Mouse (Mus musculus) T-helper 2 cell (primary cell): ENCODE data around the gene Slf2.

Experiments used
- in situ Hi-C: fragments of 300-600 bp; cut with MboI, MseI; formaldehyde crosslinking; loops from one replicate; pipeline ENCODE4 v1.15.1; 2025; ENCODE audit warnings: high pct_unique_total_duplicates

The Slf2 gene

DNA sequence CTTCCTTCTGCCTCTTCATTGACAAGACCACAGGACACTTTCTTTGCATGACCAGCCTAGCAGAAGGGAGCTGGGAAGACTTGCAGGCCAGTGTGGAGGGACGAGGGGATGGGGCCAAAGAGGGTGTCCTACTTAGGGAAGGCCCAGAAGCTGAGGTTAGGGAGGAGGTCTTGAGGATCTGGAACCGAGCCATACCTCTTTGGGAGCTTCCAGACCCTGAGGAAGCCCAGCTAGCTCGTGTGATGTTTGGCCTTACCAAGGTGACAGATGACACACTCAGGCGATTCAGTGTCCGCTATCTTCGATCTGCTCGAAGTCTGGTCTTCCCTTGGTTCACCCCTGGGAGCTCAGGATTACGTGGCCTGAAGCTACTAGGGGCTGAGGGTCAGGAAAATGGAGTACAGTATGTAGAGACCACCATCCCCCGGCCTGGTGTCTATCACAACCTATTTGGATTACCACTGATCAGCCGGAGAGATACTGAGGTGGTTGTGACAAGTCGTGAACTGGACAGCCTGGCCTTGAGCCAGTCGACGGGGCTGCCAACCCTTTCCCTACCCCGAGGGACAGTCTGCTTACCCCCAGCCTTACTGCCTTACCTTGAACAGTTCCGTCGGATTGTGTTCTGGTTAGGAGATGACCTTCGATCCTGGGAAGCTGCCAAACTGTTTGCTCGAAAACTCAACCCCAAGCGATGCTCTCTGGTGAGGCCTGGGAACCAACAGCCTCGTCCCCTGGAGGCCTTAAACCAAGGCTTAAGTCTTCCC is 76.7 kb downstream of the Slf2 start:
- in situ Hi-C loops: no loop called here

DNA sequence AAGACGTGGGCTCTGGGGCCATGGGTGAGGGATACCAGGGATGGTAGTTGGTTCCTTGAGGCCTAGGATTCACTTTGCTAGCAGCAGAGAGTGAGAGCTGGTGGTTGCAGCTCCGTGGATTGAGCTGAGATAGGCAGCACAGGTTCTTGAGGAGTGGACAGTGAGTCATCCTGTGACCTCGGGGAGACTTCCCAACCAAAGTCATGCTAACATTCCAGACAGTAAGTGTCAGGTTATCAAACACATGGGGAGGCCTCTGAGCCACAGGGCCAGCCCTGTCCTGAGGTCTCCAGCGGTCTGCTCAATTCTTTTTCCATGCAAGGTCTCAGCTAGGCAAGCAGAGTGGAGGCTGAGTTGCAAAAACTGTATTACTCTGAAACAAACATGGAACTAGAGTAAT is 79.7 kb downstream of the Slf2 start:
- in situ Hi-C loops: no loop called here

DNA sequence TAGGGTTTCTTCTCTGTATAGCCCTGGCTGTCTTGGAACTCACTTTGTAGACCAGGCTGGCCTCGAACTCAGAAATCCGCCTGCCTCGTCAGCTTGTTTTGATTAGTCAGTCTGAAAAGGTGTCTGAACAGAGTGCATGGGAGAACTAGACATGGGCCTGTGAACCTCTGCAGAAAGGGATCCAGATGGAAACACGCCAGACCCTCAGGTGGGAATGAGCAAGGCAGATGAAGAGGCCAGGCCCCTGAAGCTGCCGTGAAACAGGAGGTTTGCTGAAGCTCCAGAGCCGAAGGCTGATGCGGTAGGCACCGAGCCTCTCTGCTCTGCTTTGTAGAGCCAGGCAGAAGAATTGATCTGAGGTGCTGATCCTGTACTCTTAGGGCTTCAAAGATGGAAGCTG is 81.3 kb downstream of the Slf2 start:
- in situ Hi-C loops: no loop called here

DNA sequence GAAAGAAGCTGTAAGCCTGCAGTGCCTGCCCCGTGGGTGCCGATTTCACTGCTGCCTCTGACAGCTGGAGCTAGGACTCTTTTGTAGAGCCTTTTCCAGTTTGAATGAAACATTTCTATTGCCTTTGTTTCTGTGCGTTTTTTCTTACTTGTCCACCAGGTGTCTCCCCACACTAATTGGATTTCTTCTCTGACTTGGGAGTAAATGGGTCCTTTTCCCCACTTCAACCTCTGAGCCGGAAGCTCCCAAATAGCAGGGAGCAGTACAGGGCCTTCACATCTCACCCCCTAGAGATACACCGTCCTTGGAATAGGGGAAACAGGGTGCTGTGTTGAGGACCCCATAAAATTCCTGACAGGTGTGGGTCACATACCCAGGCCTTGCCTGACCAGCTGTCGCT is 81.7 kb downstream of the Slf2 start:
- in situ Hi-C loops: no loop called here

DNA sequence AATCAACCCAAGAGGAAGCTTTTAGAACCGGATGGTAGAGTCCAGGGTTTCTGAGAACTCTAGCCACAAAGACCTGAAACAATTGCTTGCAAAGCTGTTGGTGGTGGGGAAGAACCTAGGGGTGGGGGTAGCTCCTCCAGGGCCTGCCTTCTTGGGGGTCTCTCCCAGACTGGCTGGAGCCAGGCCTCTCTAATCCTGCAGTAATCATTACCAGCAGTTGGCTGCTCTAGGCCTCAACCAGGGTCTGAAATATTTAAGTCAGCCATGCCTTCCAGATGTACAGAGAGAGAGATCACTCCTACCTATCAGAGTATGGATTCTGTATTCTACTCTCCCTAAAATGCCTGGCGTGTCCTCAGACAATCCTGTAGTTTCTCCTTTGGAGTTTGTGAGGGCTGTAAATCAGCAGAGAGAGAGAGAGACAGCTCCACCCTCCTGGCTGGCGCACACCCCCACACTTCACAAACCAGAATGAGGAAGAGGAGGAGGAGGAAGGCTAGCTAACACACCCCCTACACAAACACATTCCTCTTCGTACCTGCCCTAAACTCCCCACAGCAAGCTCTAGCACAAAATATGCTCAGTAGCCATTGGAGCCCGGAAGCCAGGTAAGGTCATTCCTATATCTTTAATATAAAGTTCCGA is 82.8 kb downstream of the Slf2 start:
- in situ Hi-C loops: no loop called here

DNA sequence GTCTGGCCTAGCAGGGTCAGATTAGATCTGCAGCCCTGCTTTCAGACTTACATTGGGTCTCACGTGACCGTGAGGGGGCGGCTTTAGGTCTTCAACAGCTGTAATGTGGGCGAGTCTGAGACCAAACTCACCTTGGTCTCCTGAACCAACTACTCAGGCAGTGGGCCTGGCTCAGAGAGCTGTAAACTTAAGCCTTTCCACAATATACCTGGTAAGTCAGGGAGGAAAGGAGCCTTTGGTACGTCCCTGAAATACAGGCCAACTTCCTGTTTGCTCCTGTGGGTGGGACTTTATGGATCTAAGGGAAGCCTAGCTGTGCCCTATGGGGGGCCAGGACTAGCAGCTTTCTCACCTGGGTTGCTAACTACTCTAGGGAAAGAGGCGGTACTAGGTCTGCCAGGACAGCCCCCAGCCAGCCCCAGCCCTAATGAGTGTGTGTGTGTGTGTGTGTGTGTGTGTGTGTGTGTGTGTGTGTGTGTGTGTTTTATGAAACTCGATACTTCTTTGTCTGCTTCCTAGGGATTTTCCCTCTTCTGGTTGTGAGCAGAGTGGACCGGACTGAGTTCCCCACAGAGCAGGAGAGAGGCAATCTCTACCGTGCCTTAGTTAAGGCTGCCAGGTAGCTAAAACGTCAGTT is 83.5 kb downstream of the Slf2 start, which contains the start of gene Lzts2:
TSS of gene Lzts2 (plus strand) at position 80 of the 637 bp plus-strand sequence.
- in situ Hi-C loops: no loop called here

DNA sequence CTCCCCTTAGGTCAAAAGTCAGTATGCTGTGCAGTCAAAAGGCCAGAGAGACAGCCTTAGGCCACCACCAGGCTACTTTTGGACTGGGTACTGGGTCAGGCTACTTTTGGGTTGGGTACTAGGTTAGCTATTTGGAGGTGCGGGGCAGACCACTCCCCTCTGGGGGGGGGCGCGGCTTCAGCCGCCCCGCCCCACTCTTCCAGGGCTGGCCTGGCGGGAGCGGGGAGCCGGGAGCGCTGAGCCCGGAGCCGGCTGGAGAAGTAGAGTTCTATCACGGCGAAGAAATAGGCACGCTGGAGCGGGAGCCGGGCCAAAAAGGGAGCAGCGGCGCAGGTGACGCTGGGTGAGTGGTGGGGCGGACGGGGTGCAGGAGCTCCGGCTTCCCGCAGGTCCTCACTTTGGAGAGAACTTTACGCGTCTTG is 84.0 kb downstream of the Slf2 start:
- in situ Hi-C loops: no loop called here

DNA sequence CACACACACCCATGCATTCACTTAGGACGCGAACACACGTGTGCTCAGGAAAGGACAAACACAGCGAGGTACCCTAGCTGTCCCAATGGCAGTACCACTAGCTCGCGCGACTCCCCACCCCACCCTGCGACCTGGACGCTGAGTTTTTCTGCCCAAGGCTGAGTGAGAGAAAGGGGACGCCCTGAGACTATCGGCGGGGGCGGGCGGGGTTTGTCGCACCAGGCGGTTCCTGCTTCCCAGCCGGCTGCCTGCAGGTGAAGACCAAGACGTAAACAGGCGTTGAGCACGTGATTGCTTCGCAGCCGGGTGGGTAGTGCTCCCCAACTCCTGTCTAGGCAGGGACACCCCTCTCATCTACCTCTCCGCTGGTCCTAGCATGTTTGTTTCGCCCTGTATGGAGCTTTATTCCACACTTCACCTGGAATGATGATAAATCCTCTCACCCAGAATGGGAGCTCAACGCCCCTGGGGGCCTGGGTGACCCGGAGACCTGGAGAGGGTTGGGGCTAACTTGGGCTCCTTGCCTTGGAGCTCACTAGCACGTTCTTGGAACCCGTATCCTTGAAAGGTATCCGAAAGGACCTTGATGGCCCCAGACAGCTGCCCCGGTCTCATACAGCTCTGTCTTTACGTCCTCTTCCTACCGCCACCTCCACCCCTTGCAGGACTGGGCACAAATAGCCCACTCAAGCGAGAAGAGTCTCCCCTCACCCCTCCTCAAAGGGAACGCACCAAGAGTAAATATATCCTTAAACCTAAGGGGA is 84.7 kb downstream of the Slf2 start:
- in situ Hi-C loops: no loop called here

DNA sequence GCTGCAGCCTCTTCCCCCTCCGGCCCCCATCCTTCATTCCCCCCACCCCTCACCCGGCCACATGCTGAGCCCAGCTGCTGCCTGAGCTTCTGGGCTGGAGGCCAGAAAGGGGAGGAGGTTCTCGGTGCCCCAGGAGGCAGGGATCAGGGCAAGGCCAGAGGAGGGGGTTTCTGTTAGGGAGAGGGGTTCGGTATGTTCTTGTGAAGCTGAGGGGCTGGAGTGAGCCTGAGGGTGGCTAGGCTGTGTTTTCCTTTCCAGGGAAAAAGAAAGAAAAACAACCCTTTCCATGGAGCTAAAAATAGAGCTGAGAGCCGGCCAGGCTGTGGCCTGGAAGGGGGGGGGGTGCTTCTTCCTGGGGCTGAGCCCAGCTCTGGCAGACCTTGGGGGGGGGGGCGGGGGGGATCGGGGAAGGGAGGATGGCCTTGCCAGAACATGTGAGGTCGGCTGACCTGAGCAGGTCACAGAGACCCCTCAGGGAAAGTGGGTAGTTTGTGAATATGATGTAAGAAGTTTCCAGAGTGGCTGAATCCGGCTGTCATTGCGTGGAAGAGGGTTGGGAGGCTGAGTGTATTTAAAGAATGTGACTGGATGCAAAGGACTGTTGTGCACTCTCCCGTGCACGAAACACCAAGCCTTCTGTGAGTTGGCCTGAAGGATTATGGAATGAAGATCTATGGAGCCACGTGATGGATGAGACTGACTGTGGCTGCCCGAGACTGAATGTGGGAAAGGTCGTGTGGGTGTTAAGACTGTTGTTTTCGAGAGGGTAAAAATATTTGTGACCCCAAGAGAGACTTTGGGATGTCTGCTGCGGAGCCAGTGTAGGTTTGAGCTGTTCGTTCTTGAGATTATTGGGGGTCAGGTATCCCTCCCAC is 85.6 kb downstream of the Slf2 start:
- in situ Hi-C loops: no loop called here

DNA sequence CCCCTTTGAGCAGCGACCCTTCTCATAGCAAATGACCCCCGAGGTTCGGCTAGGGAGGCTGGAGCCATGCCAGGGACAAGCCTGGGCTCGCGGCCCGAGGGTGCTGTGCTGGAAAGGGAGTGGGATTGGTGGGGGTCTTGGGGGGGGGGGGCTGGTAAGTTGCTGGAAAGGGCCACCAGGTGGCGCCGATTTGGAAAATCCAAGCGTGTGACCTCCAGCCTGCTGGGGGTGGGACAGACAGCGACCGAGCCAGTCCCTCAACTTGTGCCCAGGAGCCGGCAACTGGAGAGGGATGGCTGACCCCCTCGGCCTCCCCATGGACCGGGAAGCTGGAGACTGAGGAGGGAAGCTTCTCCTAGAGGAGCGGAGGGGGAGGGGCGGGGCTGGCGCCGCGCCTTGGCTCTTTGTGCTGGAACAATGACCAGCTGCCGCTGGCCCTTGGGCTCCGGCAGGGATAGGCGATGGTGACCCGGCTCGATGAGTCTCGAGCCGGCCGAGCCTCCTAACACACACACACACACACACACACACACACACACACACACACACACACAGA is 86.3 kb downstream of the Slf2 start:
- in situ Hi-C loops: no loop called here

DNA sequence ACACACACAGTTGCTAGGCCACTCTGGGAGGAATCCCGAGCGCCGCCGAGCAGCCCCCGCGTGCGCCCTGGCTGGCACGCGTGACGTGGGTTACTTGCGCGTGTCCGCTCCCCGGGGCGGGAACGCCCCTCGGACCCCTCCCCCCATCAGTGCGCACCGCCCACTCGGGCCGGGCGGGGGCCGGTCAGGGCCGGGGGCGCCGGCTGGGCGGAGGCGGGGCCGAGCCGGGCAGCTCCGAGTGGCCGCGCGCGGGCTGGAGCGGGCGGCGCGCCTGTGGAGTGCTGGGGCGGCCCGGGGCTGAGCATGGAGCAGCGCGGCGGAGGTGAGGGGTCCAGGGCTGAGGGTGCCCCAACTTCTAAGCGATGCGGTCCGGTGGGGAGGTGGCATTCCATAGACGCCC is 87.0 kb downstream of the Slf2 start:
- in situ Hi-C loops: no loop called here

DNA sequence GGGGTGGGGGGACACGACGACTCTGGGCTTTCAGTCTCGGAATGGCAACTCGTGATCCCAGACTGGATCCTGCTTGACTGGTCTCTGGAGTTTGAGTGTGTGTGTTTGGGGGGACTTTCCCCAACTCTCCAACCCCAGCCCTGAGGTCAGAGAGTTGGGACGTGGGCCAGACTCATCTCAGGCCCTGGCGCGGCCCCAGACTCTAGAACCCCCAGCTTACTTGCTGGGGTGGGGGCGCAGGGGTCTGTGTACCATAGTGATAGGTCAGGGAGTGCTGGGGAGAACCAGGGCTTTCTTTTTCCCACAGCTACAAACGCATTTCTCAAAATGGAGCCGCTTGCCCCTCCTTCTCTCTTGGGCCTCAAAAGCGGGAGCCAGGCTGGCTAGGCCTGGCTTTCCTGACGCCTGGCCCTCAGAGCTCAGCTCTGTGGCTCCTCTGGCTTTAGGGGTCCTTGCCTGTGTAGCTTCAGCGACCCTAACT is 87.4 kb downstream of the Slf2 start:
- in situ Hi-C loops: no loop called here

DNA sequence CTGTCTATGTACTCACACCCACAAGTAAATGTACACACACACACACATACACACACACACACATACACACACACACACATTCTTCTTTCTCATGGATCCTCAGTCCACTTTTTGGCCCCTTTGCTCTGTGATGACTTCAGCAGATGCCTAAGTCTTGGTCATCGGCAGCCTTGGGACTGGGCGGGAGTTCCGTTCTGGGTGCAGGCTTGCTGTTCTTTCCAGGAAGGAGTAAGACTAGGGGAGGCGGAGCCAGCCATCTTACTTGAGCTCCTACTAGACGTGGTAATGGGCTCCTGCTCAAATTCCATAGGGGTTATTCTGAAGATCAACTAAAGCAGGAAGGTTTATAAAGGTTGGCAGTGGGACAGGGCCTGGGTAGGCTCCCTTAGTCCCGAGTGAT is 89.4 kb downstream of the Slf2 start:
- in situ Hi-C loops: no loop called here

DNA sequence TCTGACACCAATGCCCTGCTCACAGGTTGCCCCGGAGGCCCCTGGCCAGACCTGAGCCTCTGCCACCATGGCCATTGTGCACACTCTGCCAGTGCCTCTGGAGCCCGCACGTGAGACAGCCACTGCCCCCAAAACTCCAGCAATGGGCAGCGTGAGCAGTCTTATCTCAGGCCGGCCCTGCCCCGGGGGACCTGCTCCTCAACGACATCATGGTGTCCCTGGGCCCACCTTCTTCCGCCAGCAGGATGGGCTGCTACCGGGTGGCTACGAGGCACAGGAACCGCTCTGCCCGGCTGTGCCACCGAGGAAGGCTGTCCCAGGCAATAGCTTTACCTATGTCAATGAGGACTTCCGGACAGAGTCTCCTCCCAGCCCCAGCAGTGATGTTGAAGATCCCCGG is 90.4 kb downstream of the Slf2 start:
- in situ Hi-C loops: no loop called here

DNA sequence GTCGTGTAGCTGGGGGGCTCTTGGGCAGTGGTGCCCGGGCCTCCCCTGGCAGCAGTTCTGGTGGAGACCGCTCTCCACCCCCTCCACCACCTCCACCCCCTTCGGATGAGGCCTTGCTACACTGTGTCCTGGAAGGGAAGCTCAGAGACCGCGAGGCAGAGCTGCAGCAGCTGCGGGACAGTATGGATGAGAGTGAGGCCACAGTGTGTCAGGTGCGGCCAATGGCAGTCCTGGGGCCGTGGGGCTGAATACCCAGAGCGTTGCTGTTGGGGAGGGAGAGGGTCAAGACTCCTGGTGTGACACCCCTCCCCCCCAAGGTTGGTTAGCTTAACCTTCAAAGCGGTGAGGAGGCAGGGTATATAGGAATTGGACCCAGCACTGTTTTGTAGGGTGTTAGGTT is 93.0 kb downstream of the Slf2 start:
- in situ Hi-C loops: no loop called here

DNA sequence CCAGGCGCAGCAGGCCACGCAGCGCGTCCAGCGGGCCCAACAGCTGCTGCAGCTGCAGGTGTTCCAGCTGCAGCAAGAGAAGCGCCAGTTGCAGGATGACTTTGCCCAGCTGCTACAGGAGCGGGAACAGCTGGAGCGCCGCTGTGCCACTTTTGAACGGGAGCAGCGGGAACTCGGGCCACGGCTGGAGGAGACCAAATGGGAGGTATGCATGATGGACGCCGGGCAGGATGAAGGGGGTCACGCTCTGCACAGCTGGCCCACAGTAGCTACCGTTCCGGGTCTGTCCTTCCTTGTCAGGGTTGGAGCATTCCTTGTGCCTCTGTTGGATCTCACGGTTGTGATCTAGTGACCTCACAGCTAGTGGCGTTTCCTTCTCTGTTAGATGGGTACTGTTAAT is 93.8 kb downstream of the Slf2 start:
- in situ Hi-C loops: no loop called here

DNA sequence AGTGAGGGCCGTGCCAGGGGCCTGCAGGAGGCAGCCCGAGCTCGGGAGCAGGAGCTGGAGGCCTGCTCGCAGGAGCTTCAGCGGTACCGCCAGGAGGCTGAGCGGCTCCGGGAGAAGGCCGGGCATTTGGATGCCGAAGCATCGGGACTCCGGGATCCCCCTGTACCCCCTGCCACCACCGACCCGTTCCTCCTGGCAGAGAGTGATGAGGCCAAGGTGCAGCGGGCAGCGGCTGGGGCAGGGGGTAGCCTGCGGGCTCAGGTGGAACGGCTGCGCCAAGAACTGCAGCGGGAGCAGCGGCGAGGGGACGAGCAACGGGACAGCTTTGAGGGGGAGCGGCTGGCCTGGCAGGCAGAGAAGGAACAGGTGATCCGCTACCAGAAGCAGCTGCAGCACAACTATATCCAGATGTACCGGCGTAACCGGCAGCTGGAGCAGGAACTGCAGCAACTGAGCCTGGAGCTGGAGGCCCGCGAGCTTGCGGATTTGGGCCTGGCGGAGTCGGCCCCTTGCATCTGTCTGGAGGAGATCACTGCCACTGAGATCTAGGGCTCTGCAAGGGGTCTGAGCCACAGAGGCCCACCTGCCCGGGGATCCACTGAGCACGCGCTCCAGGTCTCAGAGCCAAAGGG is 95.1 kb downstream of the Slf2 start:
- in situ Hi-C loops: no loop called here

DNA sequence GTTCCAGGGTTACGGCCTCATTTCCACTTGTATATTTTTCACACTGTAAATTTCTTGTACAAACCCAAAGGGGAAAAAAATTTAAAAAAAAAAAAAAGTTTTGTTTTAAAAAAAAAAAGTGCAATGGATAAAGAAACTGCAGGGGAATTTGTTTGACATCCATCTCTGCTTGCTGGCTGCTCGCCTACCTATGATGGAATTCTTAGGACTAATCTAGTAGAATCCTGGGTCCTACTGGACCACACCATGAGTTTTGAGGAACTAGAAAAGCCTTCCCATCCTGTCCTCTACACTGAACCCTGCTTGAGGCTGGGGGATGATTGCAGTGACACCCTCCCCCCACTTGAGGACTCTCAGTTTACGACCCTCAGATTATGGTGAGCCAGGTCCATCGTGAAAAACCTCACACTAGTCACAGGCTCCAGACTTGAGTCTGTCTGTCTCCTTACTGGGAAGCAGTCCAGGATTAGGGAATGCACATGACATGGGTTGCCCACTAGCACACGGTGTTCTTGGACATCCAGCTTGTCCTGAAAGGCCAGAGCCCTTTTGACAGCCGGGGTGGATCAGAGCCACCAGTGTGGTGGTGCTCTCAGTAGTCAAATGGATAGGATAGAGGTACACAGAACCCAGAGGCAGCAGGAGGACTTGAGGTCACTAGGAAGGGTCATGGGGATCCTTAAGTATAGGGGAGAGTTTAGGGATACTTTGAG is 96.2 kb downstream of the Slf2 start:
- in situ Hi-C loops: no loop called here

DNA sequence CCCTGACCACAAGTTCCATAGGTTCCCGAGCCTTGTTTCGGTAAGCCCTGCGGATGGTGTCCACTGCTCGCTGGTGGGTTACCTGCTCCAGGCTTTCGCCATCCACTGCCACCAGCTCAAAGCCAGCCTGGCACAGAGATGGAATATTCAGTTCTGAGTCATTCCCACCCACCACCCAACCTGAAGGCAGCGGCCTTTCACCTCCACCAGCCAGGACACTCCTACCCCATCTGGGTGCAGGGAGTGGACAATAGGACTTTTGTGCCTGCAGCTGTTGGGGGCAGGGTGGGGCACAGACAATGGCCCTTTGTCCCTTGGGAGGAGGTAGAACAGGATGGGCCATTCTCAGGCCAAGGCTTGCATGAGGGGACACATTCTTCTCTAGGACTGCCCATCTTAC is 96.9 kb downstream of the Slf2 start:
- in situ Hi-C loops: no loop called here

DNA sequence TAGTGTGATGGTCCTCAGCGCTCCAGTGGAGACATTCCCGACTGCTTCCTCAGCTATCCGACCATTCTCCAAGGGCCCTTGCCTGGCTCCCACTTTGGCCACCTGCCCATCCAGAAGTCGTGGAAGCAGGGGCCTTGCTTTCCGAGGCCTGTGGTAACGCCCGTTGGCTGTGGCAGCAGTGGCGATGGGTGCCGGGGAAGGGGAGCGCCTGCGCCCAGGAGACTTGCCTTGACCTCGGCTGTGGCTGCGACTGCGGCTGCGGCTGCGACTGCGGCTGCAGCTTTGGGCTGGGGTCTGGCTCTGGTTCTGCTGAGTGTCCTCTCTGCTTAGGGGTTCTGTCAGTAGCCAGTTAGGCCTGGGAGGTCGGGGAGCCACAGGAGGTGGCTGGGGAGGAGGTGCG is 97.8 kb downstream of the Slf2 start:
- in situ Hi-C loops: no loop called here
